Comparison of ENCODE assay signal across 14 mouse cellular contexts in genomic region chr6:121102084-121102483, GRCm38 (mm10).
"Had no signal": no experiment of that assay in that cellular context is flagged by ENCODE, and none has a peak within 500 bp of the region (broad histone marks: within the 10 kb centered on the region; RNA-seq: fewer than 3 reads in every experiment).

No protein-coding gene starts in this region.

- H3K27ac ChIP-seq: intestine, embryonic 15.5 days; limb, embryonic 12.5 days; limb, embryonic 15.5 days; macrophage had no signal

- H3K9me3 ChIP-seq: intestine, embryonic 15.5 days; limb, embryonic 12.5 days; limb, embryonic 15.5 days had no signal

- H3K36me3 ChIP-seq: intestine, embryonic 15.5 days; limb, embryonic 15.5 days had no signal

- H3K9ac ChIP-seq: intestine, embryonic 15.5 days; limb, embryonic 12.5 days; limb, embryonic 15.5 days had no signal

- H3K4me3 ChIP-seq: intestine, embryonic 15.5 days; limb, embryonic 12.5 days; limb, embryonic 15.5 days had no signal

- DNase-seq: kidney, adult 18-20 months; kidney, adult 9 months; kidney, postnatal 14 days; kidney, postnatal 4 days; left cerebral cortex, postnatal 4 days; lung, adult 2 months; midbrain, embryonic 14.5 days; thymus, adult 18-20 months; thymus, postnatal 36 days had no signal

- H3K4me2 ChIP-seq: intestine, embryonic 15.5 days; limb, embryonic 12.5 days; limb, embryonic 15.5 days; midbrain, embryonic 11.5 days had no signal

- H3K27me3 ChIP-seq: intestine, embryonic 15.5 days; limb, embryonic 12.5 days; limb, embryonic 15.5 days had no signal
